Mouse (Mus musculus): ENCODE data around the gene Rara.

The Rara gene

GRCm38 (mm10) chr11:98939084-98939952 is 11.7 kb downstream of the Rara start:
- DNase-seq = no peak

- peak; percentile 66 for DNase-seq
Observed at GRCm38 (mm10) chr11:98939953-98940641, 12.5 kb downstream of the Rara start.

- DNase-seq = no peak
Observed at GRCm38 (mm10) chr11:98940776-98941175, 13.2 kb downstream of the Rara start.

GRCm38 (mm10) chr11:98941341-98941825 is 13.8 kb downstream of the Rara start:
- DNase-seq = no peak

- DNase-seq = peak; percentile 62
Observed at GRCm38 (mm10) chr11:98941826-98942550, 14.4 kb downstream of the Rara start.

- DNase-seq = no peak
Observed at GRCm38 (mm10) chr11:98942555-98942922, 14.9 kb downstream of the Rara start.

GRCm38 (mm10) chr11:98942923-98943641 is 15.5 kb downstream of the Rara start:
- DNase-seq = no peak

- DNase-seq = no peak
Observed at GRCm38 (mm10) chr11:98943741-98944461, 16.3 kb downstream of the Rara start.

- DNase-seq = no peak
Observed at GRCm38 (mm10) chr11:98944897-98945604, 17.4 kb downstream of the Rara start.

- no peak for DNase-seq
Observed at GRCm38 (mm10) chr11:98945605-98945977, 18.0 kb downstream of the Rara start.

GRCm38 (mm10) chr11:98947969-98948569 is 20.5 kb downstream of the Rara start:
- no peak for DNase-seq

GRCm38 (mm10) chr11:98949242-98949957 is 21.8 kb downstream of the Rara start:
- DNase-seq = no peak

- no peak for DNase-seq
Observed at GRCm38 (mm10) chr11:98949958-98950460, 22.4 kb downstream of the Rara start.

- DNase-seq = no peak
Observed at GRCm38 (mm10) chr11:98950484-98950883, 22.9 kb downstream of the Rara start.

GRCm38 (mm10) chr11:98951026-98951906 is 23.6 kb downstream of the Rara start:
- peak; percentile 43 for DNase-seq

GRCm38 (mm10) chr11:98952111-98952510 is 24.5 kb downstream of the Rara start:
- no peak for DNase-seq

- DNase-seq = no peak
Observed at GRCm38 (mm10) chr11:98952736-98953135, 25.1 kb downstream of the Rara start.

- no peak for DNase-seq
Observed at GRCm38 (mm10) chr11:98953361-98953760, 25.7 kb downstream of the Rara start.

GRCm38 (mm10) chr11:98953835-98954320 is 26.3 kb downstream of the Rara start:
- DNase-seq = no peak
